Mouse (Mus musculus): ENCODE measurements around the gene Trim25.

GRCm38 (mm10) chr11:89060423-89061089 is 61.4 kb downstream of the Trim25 start:
- TF ChIP-seq POLR2A (IDR thresholded peaks at IDR 0.05; ENCODE audit: borderline replicate concordance, extremely low read depth, low read depth, low read length) = peak; percentile 57; the same call in 1 of the 2 replicates
- TF ChIP-seq CTCF (IDR thresholded peaks at IDR 0.05; ENCODE audit: insufficient read depth, low read length) = no peak
